Mouse (Mus musculus) forebrain, embryonic 15.5 days (tissue): Measurements from ENCODE around the gene Gucy2d. TPM values are rescaled to one million over a fixed set of nuclear protein-coding genes. Genes with fewer than 3 reads are reported as not detected.

Experiments used
- ATAC-seq: fragments of 200-750 bp; cut with Nextera tagmentation; replicated peaks from 2 replicates; pipeline ENCODE4 v1.8.0; 2017; ENCODE audit warnings: mild to moderate bottlenecking, moderate TSS enrichment, moderate library complexity
- H3K27ac ChIP-seq: fragments of 300-500 bp; sonication (generic); replicated peaks from 2 replicates; pipeline ENCODE4 v1.5.1; 2015; ENCODE audit warnings: mild to moderate bottlenecking, inconsistent platforms
- H3K27me3 ChIP-seq: fragments of 300-500 bp; sonication (generic); 2 replicates; pipeline ENCODE4 v1.6.1; 2015; ENCODE audit warnings: inconsistent platforms
- H3K36me3 ChIP-seq: fragments of 300-500 bp; sonication (generic); 2 replicates; pipeline ENCODE4 v1.6.1; 2015; ENCODE audit warnings: mild to moderate bottlenecking, inconsistent platforms
- H3K4me1 ChIP-seq: fragments of 300-500 bp; sonication (generic); 2 replicates; pipeline ENCODE4 v1.6.1; 2015; ENCODE audit warnings: inconsistent platforms
- H3K4me2 ChIP-seq: fragments of 300-500 bp; sonication (generic); replicated peaks from 2 replicates; pipeline ENCODE4 v1.6.1; 2015; ENCODE audit warnings: mild to moderate bottlenecking, inconsistent platforms
- H3K4me3 ChIP-seq: fragments of 300-500 bp; sonication (generic); 2 replicates; pipeline ENCODE4 v1.5.1; 2015; ENCODE audit warnings: mild to moderate bottlenecking, inconsistent platforms
- H3K9ac ChIP-seq: fragments of 300-500 bp; sonication (generic); replicated peaks from 2 replicates; pipeline ENCODE4 v1.6.1; 2015; ENCODE audit warnings: mild to moderate bottlenecking, inconsistent platforms
- H3K9me3 ChIP-seq: fragments of 300-500 bp; sonication (generic); 2 replicates; pipeline ENCODE4 v1.6.1; 2016; ENCODE audit warnings: inconsistent platforms
- WGBS: fragments of 180-500 bp; shearing (Covaris S2); methylation state at CpG from one replicate; pipeline ENCODE4 v1.1.7; 2015; ENCODE audit warnings: mixed read lengths; 5-methylcytosine and 5-hydroxymethylcytosine counted together
- polyA plus RNA-seq: library from polyadenylated mRNA; unstranded; fragments of >200 nt; fragmentation: Nextera tagmentation; extraction: Ambion mirVana; gene quantifications from 2 replicates; pipeline ENCODE4 v1.2.1, GENCODE M21; 2015

The Gucy2d gene
- polyA plus RNA-seq, 1 experiment from 2014 or later: not detected

DNA sequence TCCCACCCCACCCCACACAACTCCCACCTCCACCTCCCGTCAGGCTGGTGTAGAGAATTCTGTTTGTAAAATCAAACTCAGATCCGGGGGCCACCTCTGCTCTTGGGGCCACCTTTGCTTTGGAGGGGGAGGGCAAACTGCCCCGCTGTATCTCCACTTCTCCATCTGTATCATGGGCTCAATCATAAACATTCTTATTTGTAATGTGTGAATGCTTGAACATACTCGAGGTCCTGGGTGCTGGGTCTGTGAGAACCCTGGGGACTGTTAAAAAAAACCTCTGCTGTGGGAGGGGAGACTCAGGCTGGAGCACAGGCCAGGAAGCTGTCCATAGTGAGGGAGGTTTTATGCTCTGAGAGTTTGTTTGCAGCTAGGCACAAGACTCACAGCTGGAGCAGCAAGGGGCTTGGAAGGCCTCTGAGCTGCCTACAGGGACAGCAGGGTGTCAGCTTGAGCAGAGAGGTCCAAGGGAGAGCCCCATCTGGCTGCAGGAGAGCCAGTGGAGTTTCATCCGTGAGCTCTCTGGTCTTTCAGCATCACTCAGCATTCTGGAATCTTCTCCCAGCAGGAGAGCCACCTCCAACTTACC is 64.6 kb downstream of the Gucy2d start:
- no peak for ATAC-seq
- H3K9ac ChIP-seq: no peak overlapping the region

GRCm38 (mm10) chr7:98505664-98506063 is 65.4 kb downstream of the Gucy2d start:
- ATAC-seq: no peak
- no peak overlapping the region for H3K4me3 ChIP-seq

More for the DNA sequence above, 64.6 kb downstream of the Gucy2d start:
- Histone ChIP-seq H3K36me3 (no peaks in the 10 kb centered on the region), H3K4me3 (no peak overlapping the region), H3K4me2 (no peak overlapping the region), H3K9me3 (no peaks in the 10 kb centered on the region), H3K4me1 (peaks cover 7% of the 10 kb centered on the region; the same call in 1 of the 2 replicates), H3K27me3 (no peaks in the 10 kb centered on the region), H3K27ac (no peak overlapping the region; the same call in 1 of the 2 replicates)
- 38% methylated on average over 5 of the region's 5 CpGs for WGBS

DNA sequence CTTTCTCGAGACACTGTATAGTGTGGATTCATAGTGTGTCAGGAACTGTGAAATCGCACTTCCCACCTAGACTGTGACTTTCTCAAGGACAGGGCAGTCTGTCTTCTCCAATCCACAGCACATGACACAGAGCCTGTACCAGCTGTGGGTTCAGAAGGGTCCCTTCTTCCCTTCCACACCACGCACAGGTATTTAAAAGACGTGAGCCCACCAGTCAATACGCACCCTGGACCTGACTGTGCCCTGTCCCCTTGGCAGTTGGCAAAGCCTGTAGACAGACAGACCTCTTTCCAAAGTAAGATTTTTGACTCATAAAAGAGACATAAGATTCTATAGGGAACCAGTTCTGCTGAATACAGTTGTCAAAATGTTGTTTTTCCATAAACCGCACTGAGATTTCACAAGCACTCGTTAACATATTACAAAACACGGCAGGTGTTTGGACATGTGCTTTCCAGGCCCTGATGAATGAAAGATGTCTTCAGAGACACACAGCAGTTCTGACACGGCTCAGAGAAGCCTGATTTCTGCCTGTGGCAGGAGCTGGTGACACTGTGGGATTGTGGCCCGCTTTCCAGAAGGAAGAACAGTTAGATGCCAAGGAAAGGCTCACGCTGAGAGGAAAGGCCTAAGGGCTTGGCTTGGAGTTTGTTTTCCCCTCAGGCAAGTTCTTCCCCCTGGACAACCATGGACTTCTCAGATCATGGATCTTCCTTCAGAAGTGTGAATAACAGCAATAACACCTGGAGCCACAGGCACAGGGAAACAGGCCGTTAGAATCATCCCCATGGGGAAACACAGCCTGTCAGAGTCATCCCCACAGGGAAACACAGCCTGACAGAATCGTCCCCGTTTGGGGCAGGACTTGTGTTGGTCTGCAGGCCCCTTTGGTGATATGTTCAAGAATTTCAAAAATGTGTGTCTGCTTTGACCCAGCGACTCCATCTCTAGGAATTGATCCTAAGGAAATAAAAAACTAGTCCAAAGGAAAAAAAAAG is 71.0 kb downstream of the Gucy2d start:
- no peak for ATAC-seq
- Histone ChIP-seq H3K27me3 (no peaks in the 10 kb centered on the region), H3K4me3 (no peak overlapping the region), H3K4me2 (no peak overlapping the region), H3K27ac (peak overlapping the region; percentile 17; the same call in 1 of the 2 replicates), H3K9ac (no peak overlapping the region), H3K36me3 (no peaks in the 10 kb centered on the region), H3K4me1 (no peaks in the 10 kb centered on the region), H3K9me3 (no peaks in the 10 kb centered on the region)
- 70% methylated on average over 15 of the region's 15 CpGs for WGBS

More at GRCm38 (mm10) chr7:98505664-98506063, 65.4 kb downstream of the Gucy2d start:
- H3K4me2 ChIP-seq: no peak overlapping the region
- H3K27ac ChIP-seq: no peak overlapping the region
- no peaks in the 10 kb centered on the region for H3K27me3 ChIP-seq
- H3K4me1 ChIP-seq: peaks cover 7% of the 10 kb centered on the region; the same call in 1 of the 2 replicates
- H3K36me3 ChIP-seq: no peaks in the 10 kb centered on the region
- WGBS: 30% methylated on average over 3 of the region's 3 CpGs
- H3K9me3 ChIP-seq: no peaks in the 10 kb centered on the region
- no peak overlapping the region for H3K9ac ChIP-seq

DNA sequence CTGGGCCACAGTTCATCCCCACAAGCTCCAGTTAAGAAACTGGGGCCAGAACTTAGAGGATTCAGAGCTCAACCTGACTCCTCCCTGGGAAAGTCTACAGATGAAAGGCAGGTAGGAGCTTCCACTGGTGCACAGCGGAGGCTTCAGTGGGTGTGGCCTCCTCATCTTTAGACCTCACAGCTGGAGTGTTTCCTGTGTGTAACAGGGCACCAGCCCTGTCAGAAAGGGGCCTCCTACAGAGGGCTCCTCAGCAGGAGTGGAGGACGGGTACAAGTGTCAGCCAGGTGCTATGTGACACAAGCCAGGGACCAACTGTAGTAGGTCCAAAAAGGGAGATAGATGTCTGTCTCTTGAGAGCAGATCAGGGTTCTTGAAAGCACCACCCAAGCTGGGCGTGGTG is 73.0 kb downstream of the Gucy2d start:
- no peaks in the 10 kb centered on the region for H3K27me3 ChIP-seq
- ATAC-seq: no peak
- no peak overlapping the region for H3K9ac ChIP-seq
- H3K4me1 ChIP-seq: no peaks in the 10 kb centered on the region
- H3K27ac ChIP-seq: no peak overlapping the region
- no peaks in the 10 kb centered on the region for H3K9me3 ChIP-seq
- H3K36me3 ChIP-seq: no peaks in the 10 kb centered on the region
- H3K4me3 ChIP-seq: no peak overlapping the region
- no peak overlapping the region for H3K4me2 ChIP-seq
- 68% methylated on average over 3 of the region's 3 CpGs for WGBS

DNA sequence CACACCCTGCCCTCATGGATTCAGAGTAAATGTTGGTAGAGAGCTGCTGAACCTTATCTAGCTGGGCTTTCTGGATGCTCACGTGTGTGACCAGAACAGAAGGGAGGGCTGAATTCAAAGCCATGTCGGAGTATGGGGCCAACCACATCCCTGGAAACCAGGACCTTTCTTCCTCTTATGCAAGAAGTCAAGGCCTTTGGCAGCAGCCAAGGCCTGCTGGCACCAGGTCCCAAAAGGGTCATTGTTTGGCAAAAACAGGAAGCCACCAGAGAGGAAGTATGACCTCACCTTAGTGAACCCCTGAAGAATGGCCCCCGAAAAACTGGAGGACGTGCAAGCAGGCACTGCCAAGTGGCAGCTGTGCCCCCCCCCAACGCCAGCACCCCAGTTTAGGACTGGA is 82.4 kb downstream of the Gucy2d start:
- Histone ChIP-seq H3K27me3 (no peaks in the 10 kb centered on the region), H3K4me2 (no peak overlapping the region), H3K4me3 (no peak overlapping the region), H3K36me3 (no peaks in the 10 kb centered on the region), H3K27ac (no peak overlapping the region), H3K4me1 (peaks cover 21% of the 10 kb centered on the region), H3K9ac (no peak overlapping the region), H3K9me3 (no peaks in the 10 kb centered on the region)
- no peak for ATAC-seq
- WGBS: 77% methylated on average over 5 of the region's 5 CpGs

DNA sequence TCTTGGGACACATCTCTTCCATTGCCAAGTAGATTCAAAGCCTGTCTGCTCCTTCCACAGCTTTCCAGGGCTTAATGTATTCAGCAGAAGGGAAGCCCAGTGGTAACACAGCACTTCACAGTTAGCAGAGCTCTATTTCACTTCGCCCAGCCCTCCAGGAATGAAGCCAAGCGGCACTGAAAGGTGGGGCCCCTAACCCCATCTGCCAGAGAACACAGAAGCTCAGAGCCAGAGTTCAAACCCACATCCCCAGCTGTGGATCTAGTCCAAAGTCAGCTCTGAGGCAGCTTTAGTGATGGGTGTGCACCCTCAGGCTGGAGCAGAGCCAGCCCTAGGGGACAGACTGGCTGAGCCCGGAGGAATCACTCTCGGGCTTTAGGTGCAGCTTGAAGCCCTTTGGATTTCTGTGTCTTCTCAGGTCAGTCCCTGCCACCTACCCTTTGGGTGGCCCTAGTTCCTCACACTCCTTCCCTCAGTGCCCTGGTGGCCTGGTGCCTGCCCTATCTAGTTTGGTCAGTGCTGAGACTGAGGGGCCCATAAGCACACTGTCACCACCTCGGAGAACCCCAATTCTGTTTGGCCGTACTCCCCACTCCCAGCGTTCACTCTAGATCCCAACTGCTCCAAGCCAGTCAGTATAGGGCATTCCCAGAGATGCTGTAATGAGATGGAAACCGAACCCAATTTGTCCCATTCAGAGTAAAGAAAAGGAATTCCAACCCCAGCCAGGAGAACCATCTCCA is 83.0 kb downstream of the Gucy2d start:
- no peak overlapping the region for H3K4me3 ChIP-seq
- H3K36me3 ChIP-seq: no peaks in the 10 kb centered on the region
- no peak overlapping the region for H3K4me2 ChIP-seq
- 72% methylated on average over 8 of the region's 8 CpGs for WGBS
- no peak overlapping the region for H3K9ac ChIP-seq
- H3K9me3 ChIP-seq: no peaks in the 10 kb centered on the region
- H3K4me1 ChIP-seq: peaks cover 21% of the 10 kb centered on the region
- peak overlapping the region; percentile 41 for H3K27ac ChIP-seq
- no peaks in the 10 kb centered on the region for H3K27me3 ChIP-seq
- ATAC-seq: peak; percentile 41; the same call in 1 of the 2 replicates

GRCm38 (mm10) chr7:98523813-98524361 is 83.7 kb downstream of the Gucy2d start:
- Histone ChIP-seq H3K9ac (no peak overlapping the region), H3K27me3 (no peaks in the 10 kb centered on the region), H3K4me2 (no peak overlapping the region), H3K27ac (peak overlapping the region; percentile 41), H3K4me3 (no peak overlapping the region), H3K9me3 (no peaks in the 10 kb centered on the region), H3K36me3 (no peaks in the 10 kb centered on the region), H3K4me1 (peaks cover 21% of the 10 kb centered on the region)
- peak; percentile 57; the same call in 1 of the 2 replicates for ATAC-seq
- 8% methylated on average over 7 of the region's 7 CpGs for WGBS

DNA sequence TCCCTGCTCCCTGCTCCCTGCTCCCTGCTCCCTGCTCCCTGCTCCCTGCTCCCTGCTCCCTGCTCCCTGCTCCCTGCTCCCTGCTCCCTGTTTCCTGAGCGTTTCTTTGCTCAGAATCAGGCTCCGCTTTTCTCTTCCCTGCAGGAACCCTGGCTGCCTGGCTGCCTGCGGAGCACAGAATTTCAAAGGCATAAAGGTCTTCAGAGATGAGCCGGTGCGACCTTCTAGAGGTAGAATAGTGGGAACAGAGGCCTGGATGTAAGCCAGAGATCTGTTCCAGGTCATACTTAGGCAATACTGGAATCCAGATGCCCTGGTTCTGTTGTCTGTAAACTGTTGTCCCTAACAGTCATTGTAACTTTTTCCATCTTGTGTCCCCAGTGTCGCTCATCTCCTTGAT is 84.2 kb downstream of the Gucy2d start:
- Histone ChIP-seq H3K9ac (no peak overlapping the region), H3K4me3 (no peak overlapping the region), H3K27me3 (no peaks in the 10 kb centered on the region), H3K9me3 (no peaks in the 10 kb centered on the region), H3K27ac (peak overlapping the region; percentile 41), H3K4me1 (peaks cover 21% of the 10 kb centered on the region), H3K4me2 (no peak overlapping the region), H3K36me3 (no peaks in the 10 kb centered on the region)
- WGBS: 32% methylated on average over 6 of the region's 6 CpGs
- no peak for ATAC-seq

- no peaks in the 10 kb centered on the region for H3K9me3 ChIP-seq
- H3K9ac ChIP-seq: no peak overlapping the region
- no peak overlapping the region for H3K4me3 ChIP-seq
- H3K36me3 ChIP-seq: no peaks in the 10 kb centered on the region
- H3K27ac ChIP-seq: no peak overlapping the region
- H3K27me3 ChIP-seq: no peaks in the 10 kb centered on the region
- ATAC-seq: no peak
- H3K4me1 ChIP-seq: peaks cover 21% of the 10 kb centered on the region
- H3K4me2 ChIP-seq: no peak overlapping the region
- 85% methylated on average over 6 of the region's 6 CpGs for WGBS
These were observed 84.9 kb downstream of the Gucy2d start for GRCm38 (mm10) chr7:98524869-98525699.
